In the genomic region with DNA sequence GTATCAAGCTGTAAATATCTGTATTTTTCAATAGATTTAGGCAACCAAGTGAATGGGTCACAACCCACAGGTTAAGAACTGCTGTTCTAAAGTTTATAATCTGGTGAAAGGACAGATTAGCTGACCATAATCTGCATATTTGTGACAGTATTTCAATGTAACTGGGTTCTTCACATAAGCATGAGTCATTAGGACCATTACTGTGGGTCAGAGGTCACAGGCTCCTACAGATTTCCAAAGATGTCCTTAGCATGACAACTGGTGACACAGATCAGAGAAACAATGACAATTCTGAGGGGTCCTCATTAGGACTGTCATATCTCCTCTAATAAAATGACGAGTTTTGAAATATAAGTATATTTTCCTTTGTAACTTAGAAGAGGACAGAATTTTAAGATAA, we compare ENCODE assay signal across 33 mouse cellular contexts. TPM values are rescaled to one million over a fixed set of nuclear protein-coding genes. Genes with fewer than 3 reads are reported as not detected.
"Had no signal": no experiment of that assay in that cellular context is flagged by ENCODE, and none has a peak within 500 bp of the region (broad histone marks: within the 10 kb centered on the region; RNA-seq: fewer than 3 reads in every experiment).

No protein-coding gene starts in this region.

- H3K4me3 ChIP-seq: heart, adult 2 months; heart, embryonic 13.5 days; heart, embryonic 15.5 days; hindbrain, embryonic 13.5 days; hindbrain, embryonic 15.5 days; left cerebral cortex, adult 2 months; limb, embryonic 10.5 days; limb, embryonic 12.5 days; liver, embryonic 13.5 days had no signal

- H3K36me3 ChIP-seq: heart, embryonic 15.5 days; hindbrain, embryonic 13.5 days; hindbrain, embryonic 15.5 days; limb, embryonic 10.5 days; limb, embryonic 12.5 days; liver, embryonic 13.5 days had no signal

- H3K27me3 ChIP-seq: heart, embryonic 13.5 days; heart, embryonic 15.5 days; hindbrain, embryonic 13.5 days; hindbrain, embryonic 15.5 days; limb, embryonic 12.5 days; liver, embryonic 13.5 days had no signal

- H3K4me2 ChIP-seq: heart, embryonic 11.5 days; heart, embryonic 13.5 days; heart, embryonic 15.5 days; hindbrain, embryonic 13.5 days; hindbrain, embryonic 15.5 days; limb, embryonic 12.5 days; liver, embryonic 11.5 days; liver, embryonic 13.5 days had no signal

- H3K9me3 ChIP-seq: heart, embryonic 13.5 days; heart, embryonic 15.5 days; hindbrain, embryonic 13.5 days; hindbrain, embryonic 15.5 days; limb, embryonic 10.5 days; limb, embryonic 12.5 days; liver, embryonic 13.5 days had no signal

- H3K4me1 ChIP-seq: hindbrain, embryonic 13.5 days; hindbrain, embryonic 15.5 days; limb, embryonic 10.5 days; limb, embryonic 12.5 days; liver, embryonic 13.5 days had no signal

- DNase-seq: gastrocnemius, postnatal 25 days; heart, adult 11 months; heart, adult 2 months; heart, postnatal 14 days; heart, postnatal 36 days; kidney, adult 18-20 months; kidney, adult 8-10 months; kidney, postnatal 14 days; kidney, postnatal 36 days; liver; liver, embryonic 13.5 days had no signal

- H3K9ac ChIP-seq: heart, embryonic 13.5 days; heart, embryonic 15.5 days; hindbrain, embryonic 13.5 days; hindbrain, embryonic 15.5 days; limb, embryonic 12.5 days; liver, embryonic 13.5 days had no signal

- ATAC-seq: hindbrain, postnatal 0 days; intestine, embryonic 16.5 days had no signal

- H3K27ac ChIP-seq: heart, adult 2 months; heart, embryonic 13.5 days; heart, embryonic 15.5 days; hindbrain, embryonic 13.5 days; hindbrain, embryonic 15.5 days; hindbrain, postnatal 0 days; kidney, postnatal 0 days; left cerebral cortex, adult 2 months; limb, embryonic 10.5 days; limb, embryonic 12.5 days; liver, embryonic 13.5 days had no signal

RNA-seq across cellular contexts. Expression of gene Gsdmc4, which starts 57.5 kb away (rescaled TPM):
- total RNA-seq: gastrocnemius, adult 18-20 months; gastrocnemius, adult 8-10 months; gastrocnemius, postnatal 25 days; gastrocnemius, postnatal 4 days; heart, adult 2 months; heart, postnatal 14 days; heart, postnatal 36 days; hematopoietic stem cell, adult 5-6 weeks; hindbrain, postnatal 0 days; layer of hippocampus, adult 18-20 months; layer of hippocampus, postnatal 10 days; layer of hippocampus, postnatal 25 days; left cerebral cortex, adult 2 months; left cerebral cortex, postnatal 36 days had no signal
- polyA plus RNA-seq: heart, embryonic 11.5 days; heart, embryonic 13.5 days; heart, embryonic 15.5 days; heart, postnatal 0 days; hindbrain, embryonic 11.5 days; hindbrain, embryonic 13.5 days; hindbrain, embryonic 15.5 days; hindbrain, postnatal 0 days; limb, embryonic 10.5 days; limb, embryonic 12.5 days; liver, embryonic 11.5 days; liver, embryonic 13.5 days had no signal
